Mouse (Mus musculus): ENCODE data around the gene Scarb1. TPM values are rescaled to one million over a fixed set of nuclear protein-coding genes. Genes with fewer than 3 reads are reported as not detected.
A peak's percentile ranks its signal among the peaks of the same experiment; 100 is the strongest.

Gene Scarb1
- polyA plus RNA-seq, 1 experiment from 2014 or later: 45.9 TPM

GRCm38 (mm10) chr5:125358270-125358608 lies 17.3 kb upstream of the Scarb1 start:
- Histone ChIP-seq H3K9ac (no peak overlapping the region), H3K4me2 (no peak overlapping the region), H3K36me3 (replicated peaks) (no peaks in the 10 kb centered on the region), H3K27ac (no peak overlapping the region), H3K27me3 (replicated peaks) (no peaks in the 10 kb centered on the region), H3K4me1 (peaks cover 7% of the 10 kb centered on the region; the same call in 1 of the 2 replicates), H3K4me3 (no peak overlapping the region), H3K9me3 (no peaks in the 10 kb centered on the region)
- WGBS: 80% methylated on average over 5 of the region's 5 CpGs
- no peak for ATAC-seq (replicated peaks)

GRCm38 (mm10) chr5:125357543-125358269 lies 16.8 kb upstream of the Scarb1 start:
- Histone ChIP-seq H3K4me1 (peaks cover 7% of the 10 kb centered on the region; the same call in 1 of the 2 replicates), H3K4me2 (no peak overlapping the region), H3K36me3 (replicated peaks) (no peaks in the 10 kb centered on the region), H3K4me3 (no peak overlapping the region), H3K9ac (no peak overlapping the region), H3K9me3 (no peaks in the 10 kb centered on the region), H3K27ac (no peak overlapping the region), H3K27me3 (replicated peaks) (no peaks in the 10 kb centered on the region)
- no peak for ATAC-seq (replicated peaks)
- WGBS: 74% methylated on average over 12 of the region's 12 CpGs

- Histone ChIP-seq H3K27me3 (replicated peaks) (no peaks in the 10 kb centered on the region), H3K27ac (no peak overlapping the region), H3K4me3 (no peak overlapping the region), H3K36me3 (replicated peaks) (no peaks in the 10 kb centered on the region), H3K4me2 (no peak overlapping the region), H3K9me3 (no peaks in the 10 kb centered on the region), H3K4me1 (peaks cover 7% of the 10 kb centered on the region; the same call in 1 of the 2 replicates), H3K9ac (no peak overlapping the region)
- no peak for ATAC-seq (replicated peaks)
- 71% methylated on average over 7 of the region's 7 CpGs for WGBS
Measured at GRCm38 (mm10) chr5:125355650-125356049, 14.8 kb upstream of the Scarb1 start.

GRCm38 (mm10) chr5:125354885-125355492 lies 14.1 kb upstream of the Scarb1 start:
- no peaks in the 10 kb centered on the region for H3K36me3 ChIP-seq (replicated peaks)
- 48% methylated on average over 7 of the region's 7 CpGs for WGBS
- no peak overlapping the region for H3K9ac ChIP-seq
- 0 out of 2 replicates have a peak, but pooled peaks have one; percentile 30 for ATAC-seq (replicated peaks)
- peak overlapping the region; percentile 56 for H3K27ac ChIP-seq
- no peaks in the 10 kb centered on the region for H3K9me3 ChIP-seq
- no peak overlapping the region for H3K4me3 ChIP-seq
- H3K27me3 ChIP-seq (replicated peaks): no peaks in the 10 kb centered on the region
- peaks cover 7% of the 10 kb centered on the region; the same call in 1 of the 2 replicates for H3K4me1 ChIP-seq
- H3K4me2 ChIP-seq: no peak overlapping the region

GRCm38 (mm10) chr5:125352781-125353294 lies 11.9 kb upstream of the Scarb1 start:
- Histone ChIP-seq H3K4me1 (peaks cover 7% of the 10 kb centered on the region; the same call in 1 of the 2 replicates), H3K27me3 (replicated peaks) (no peaks in the 10 kb centered on the region)
- WGBS: 96% methylated on average over 5 of the region's 5 CpGs

GRCm38 (mm10) chr5:125351939-125352338 lies 11.0 kb upstream of the Scarb1 start:
- Histone ChIP-seq H3K4me1 (peaks cover 7% of the 10 kb centered on the region; the same call in 1 of the 2 replicates), H3K36me3 (replicated peaks) (no peaks in the 10 kb centered on the region), H3K9ac (no peak overlapping the region), H3K4me3 (no peak overlapping the region), H3K9me3 (no peaks in the 10 kb centered on the region), H3K27ac (no peak overlapping the region), H3K27me3 (replicated peaks) (no peaks in the 10 kb centered on the region), H3K4me2 (no peak overlapping the region)
- 94% methylated on average over 5 of the region's 5 CpGs for WGBS
- ATAC-seq (replicated peaks): no peak

More at GRCm38 (mm10) chr5:125352781-125353294, 11.9 kb upstream of the Scarb1 start:
- Histone ChIP-seq H3K9me3 (no peaks in the 10 kb centered on the region), H3K4me2 (no peak overlapping the region), H3K36me3 (replicated peaks) (no peaks in the 10 kb centered on the region), H3K27ac (no peak overlapping the region), H3K4me3 (no peak overlapping the region), H3K9ac (no peak overlapping the region)
- ATAC-seq (replicated peaks): no peak

GRCm38 (mm10) chr5:125351057-125351456 lies 10.2 kb upstream of the Scarb1 start:
- H3K4me2 ChIP-seq: no peak overlapping the region
- H3K4me1 ChIP-seq: peaks cover 7% of the 10 kb centered on the region; the same call in 1 of the 2 replicates
- H3K27me3 ChIP-seq (replicated peaks): no peaks in the 10 kb centered on the region
- H3K27ac ChIP-seq: no peak overlapping the region
- 72% methylated on average over 8 of the region's 8 CpGs for WGBS
- H3K9ac ChIP-seq: no peak overlapping the region
- no peak overlapping the region for H3K4me3 ChIP-seq
- ATAC-seq (replicated peaks): no peak
- no peaks in the 10 kb centered on the region for H3K36me3 ChIP-seq (replicated peaks)
- no peaks in the 10 kb centered on the region for H3K9me3 ChIP-seq

GRCm38 (mm10) chr5:125349391-125349790 lies 8.5 kb upstream of the Scarb1 start:
- WGBS: 77% methylated on average over 3 of the region's 3 CpGs
- no peaks in the 10 kb centered on the region for H3K36me3 ChIP-seq (replicated peaks)
- no peak overlapping the region for H3K9ac ChIP-seq
- H3K27me3 ChIP-seq (replicated peaks): no peaks in the 10 kb centered on the region
- H3K4me3 ChIP-seq: no peak overlapping the region
- no peak overlapping the region for H3K4me2 ChIP-seq
- no peak overlapping the region for H3K27ac ChIP-seq
- H3K4me1 ChIP-seq: no peaks in the 10 kb centered on the region
- H3K9me3 ChIP-seq: no peaks in the 10 kb centered on the region
- no peak for ATAC-seq (replicated peaks)

- Histone ChIP-seq H3K27me3 (replicated peaks) (no peaks in the 10 kb centered on the region), H3K4me3 (no peak overlapping the region), H3K4me1 (no peaks in the 10 kb centered on the region), H3K36me3 (replicated peaks) (no peaks in the 10 kb centered on the region), H3K9me3 (no peaks in the 10 kb centered on the region), H3K27ac (no peak overlapping the region), H3K4me2 (no peak overlapping the region), H3K9ac (no peak overlapping the region)
- WGBS: 42% methylated on average over 8 of the region's 8 CpGs
- no peak for ATAC-seq (replicated peaks)
Measured at GRCm38 (mm10) chr5:125348487-125348886, 7.6 kb upstream of the Scarb1 start.

GRCm38 (mm10) chr5:125348067-125348466 lies 7.2 kb upstream of the Scarb1 start:
- 79% methylated on average over 7 of the region's 7 CpGs for WGBS
- ATAC-seq (replicated peaks): no peak
- Histone ChIP-seq H3K9ac (no peak overlapping the region), H3K27me3 (replicated peaks) (no peaks in the 10 kb centered on the region), H3K4me3 (no peak overlapping the region), H3K27ac (no peak overlapping the region), H3K36me3 (replicated peaks) (no peaks in the 10 kb centered on the region), H3K9me3 (no peaks in the 10 kb centered on the region), H3K4me1 (no peaks in the 10 kb centered on the region), H3K4me2 (no peak overlapping the region)

- 92% methylated on average over 6 of the region's 6 CpGs for WGBS
Measured at GRCm38 (mm10) chr5:125344296-125344695, 3.4 kb upstream of the Scarb1 start.

GRCm38 (mm10) chr5:125341459-125342090 lies 681 bp upstream of the Scarb1 start:
- Histone ChIP-seq H3K27me3 (replicated peaks) (no peaks in the 10 kb centered on the region), H3K36me3 (replicated peaks) (no peaks in the 10 kb centered on the region), H3K4me2 (peak overlapping the region; percentile 94), H3K9me3 (no peaks in the 10 kb centered on the region), H3K9ac (peak overlapping the region; percentile 49; the same call in 1 of the 2 replicates), H3K27ac (no peak overlapping the region), H3K4me3 (peak overlapping the region; percentile 61), H3K4me1 (peaks cover 28% of the 10 kb centered on the region)
- WGBS: 63% methylated on average over 14 of the region's 14 CpGs
- no peak for ATAC-seq (replicated peaks)

More at GRCm38 (mm10) chr5:125344296-125344695, 3.4 kb upstream of the Scarb1 start:
- Histone ChIP-seq H3K9ac (no peak overlapping the region), H3K4me1 (peaks cover 20% of the 10 kb centered on the region), H3K4me2 (no peak overlapping the region), H3K27ac (no peak overlapping the region), H3K4me3 (no peak overlapping the region), H3K36me3 (replicated peaks) (no peaks in the 10 kb centered on the region), H3K27me3 (replicated peaks) (no peaks in the 10 kb centered on the region), H3K9me3 (no peaks in the 10 kb centered on the region)
- no peak for ATAC-seq (replicated peaks)

Measured in midbrain, embryonic 15.5 days (tissue).